Mouse (Mus musculus) lung, adult 2 months (tissue): ENCODE measurements around the gene Rrp1b. TPM values are rescaled to one million over a fixed set of nuclear protein-coding genes. Genes with fewer than 3 reads are reported as not detected.
"Not testable (repeated sequence)": the region's sequence is repeated elsewhere in the genome, so short reads cannot be mapped to it uniquely, and the experiment has no call there.

Experiments used
- DNase-seq: peaks from one replicate; pipeline ENCODE4 v3.0.0; 2022
- H3K4me1 ChIP-seq: fragments of 200-500 bp; 2 replicates; pipeline ENCODE4 v1.6.1; 2011; ENCODE audit warnings: low read length; ENCODE audit not compliant: control insufficient read depth, insufficient read depth
- H3K4me3 ChIP-seq: fragments of 200-500 bp; replicated peaks from 2 replicates; pipeline ENCODE3; 2011; ENCODE audit warnings: low read depth, mild to moderate bottlenecking, control low read depth, low read length; ENCODE audit errors: extremely low read depth
- CTCF ChIP-seq: fragments of 200-500 bp; IDR thresholded peaks from 2 replicates; pipeline ENCODE4 v1.5.1; 2011; ENCODE audit warnings: mild to moderate bottlenecking, low read length, control low read depth; ENCODE audit not compliant: insufficient read depth
- POLR2A ChIP-seq: fragments of 200-500 bp; IDR thresholded peaks from 2 replicates; pipeline ENCODE4 v1.6.1; 2011; ENCODE audit warnings: low read depth, mild to moderate bottlenecking, control low read depth, low read length, borderline replicate concordance; ENCODE audit errors: extremely low read depth
- WGBS: fragments of 180-500 bp; shearing (Covaris S2); methylation state at CpG from one replicate; pipeline ENCODE4 v1.1.7; 2018; 5-methylcytosine and 5-hydroxymethylcytosine counted together
- polyA plus RNA-seq: library from polyadenylated mRNA; depleted of rRNA; stranded (reverse); fragments of >200 nt; gene quantifications from 2 replicates; pipeline ENCODE4 v1.2.3, GENCODE M21; 2012

Gene Rrp1b
- polyA plus RNA-seq, 1 experiment = 10.0 TPM

DNA sequence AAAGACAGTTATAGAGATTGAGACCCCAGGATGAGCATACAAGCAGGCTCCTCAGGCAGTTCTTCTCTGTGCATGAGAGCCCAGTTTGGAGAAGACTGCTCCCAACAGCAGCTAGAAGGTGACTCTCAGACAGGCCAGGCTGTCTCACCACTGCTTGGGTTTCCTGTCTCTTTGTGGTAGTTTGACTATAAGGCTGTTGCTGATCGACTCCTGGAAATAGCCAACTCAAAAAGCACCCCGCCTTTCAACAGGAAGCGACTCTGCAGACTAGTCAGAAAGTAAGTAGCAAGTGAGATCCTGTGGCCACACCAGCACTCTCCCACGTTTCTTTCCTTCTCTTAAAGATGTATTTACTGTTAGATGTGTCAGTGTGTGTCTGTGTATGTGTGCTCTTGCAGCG, 17.8 kb downstream of the Rrp1b start:
- WGBS = 53% methylated on average over 5 of the region's 5 CpGs
- no peak for TF ChIP-seq CTCF
- no peak for TF ChIP-seq POLR2A
- Histone ChIP-seq H3K4me3 (no peak overlapping the region), H3K4me1 (peaks cover 5% of the 10 kb centered on the region; the same call in 1 of the 2 replicates)
- DNase-seq = no peak

DNA sequence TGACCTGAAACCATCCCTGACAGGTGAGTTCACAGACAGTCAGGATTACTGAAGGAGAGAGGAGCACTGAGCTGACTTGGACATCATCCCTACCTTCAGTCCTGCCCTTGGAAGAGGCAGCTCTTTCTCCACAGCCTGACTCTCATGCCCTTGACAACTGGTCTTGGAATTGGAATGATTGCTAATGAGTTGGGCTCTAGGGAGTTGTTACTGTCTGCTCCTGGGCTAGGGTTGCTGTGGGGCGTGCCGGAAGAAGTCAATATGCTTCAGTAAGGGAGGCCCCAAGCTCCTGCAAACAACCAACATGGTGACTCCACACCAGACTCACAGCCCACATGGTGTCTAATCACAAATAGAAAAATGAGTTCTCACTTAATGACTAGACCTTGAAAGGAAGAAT, 21.9 kb downstream of the Rrp1b start:
- no peak overlapping the region for H3K4me3 ChIP-seq
- no peak for DNase-seq
- 98% methylated on average over 2 of the region's 2 CpGs for WGBS
- no peaks in the 10 kb centered on the region for H3K4me1 ChIP-seq
- TF ChIP-seq CTCF (no peak), POLR2A (no peak)

DNA sequence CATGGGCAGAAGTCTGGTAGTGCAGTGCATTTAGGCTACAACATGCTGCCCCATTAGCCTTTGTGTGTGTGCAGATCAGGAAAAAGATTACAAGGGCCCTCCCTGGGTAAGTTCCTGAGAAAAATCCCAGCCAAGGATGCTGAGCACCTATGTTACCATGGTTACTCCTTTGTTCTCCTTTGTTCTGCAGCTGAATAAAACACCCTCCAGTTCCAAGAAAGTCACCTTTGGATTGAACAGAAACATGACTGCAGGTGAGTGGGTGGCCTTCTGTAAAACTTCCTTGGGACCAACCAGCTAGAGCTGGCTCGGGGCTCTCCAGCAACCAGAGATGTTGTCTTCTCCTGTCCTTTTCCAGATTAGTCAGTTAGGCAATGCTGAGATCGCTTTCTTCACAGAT, 23.2 kb downstream of the Rrp1b start:
- DNase-seq = no peak
- no peak overlapping the region for H3K4me3 ChIP-seq
- WGBS = 94% methylated on average over 2 of the region's 2 CpGs
- no peak for TF ChIP-seq POLR2A
- TF ChIP-seq CTCF = no peak
- no peaks in the 10 kb centered on the region for H3K4me1 ChIP-seq

DNA sequence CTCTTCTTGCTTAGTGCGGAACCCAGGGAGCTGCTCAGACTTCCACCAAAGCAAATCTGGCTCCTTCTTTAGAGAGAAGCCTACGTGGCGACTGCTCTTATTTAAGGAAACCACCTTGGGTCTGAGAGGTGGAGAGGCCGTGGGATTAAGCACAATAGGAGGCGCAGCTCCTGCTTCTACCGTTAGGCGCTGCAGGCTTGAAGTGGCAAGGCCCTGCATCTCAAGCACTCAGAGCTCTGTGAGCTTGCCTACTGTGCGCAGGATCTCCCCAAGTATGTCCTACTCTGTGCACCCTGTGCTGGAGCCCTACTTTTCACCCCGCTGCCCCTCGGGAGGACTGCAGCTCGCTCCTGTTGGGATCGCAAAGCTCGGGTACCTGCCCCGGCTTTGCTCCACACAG, 25.3 kb downstream of the Rrp1b start:
- no peak overlapping the region for H3K4me3 ChIP-seq
- DNase-seq = no peak
- TF ChIP-seq CTCF (no peak), POLR2A (no peak)
- no peaks in the 10 kb centered on the region for H3K4me1 ChIP-seq
- WGBS = 96% methylated on average over 14 of the region's 14 CpGs

DNA sequence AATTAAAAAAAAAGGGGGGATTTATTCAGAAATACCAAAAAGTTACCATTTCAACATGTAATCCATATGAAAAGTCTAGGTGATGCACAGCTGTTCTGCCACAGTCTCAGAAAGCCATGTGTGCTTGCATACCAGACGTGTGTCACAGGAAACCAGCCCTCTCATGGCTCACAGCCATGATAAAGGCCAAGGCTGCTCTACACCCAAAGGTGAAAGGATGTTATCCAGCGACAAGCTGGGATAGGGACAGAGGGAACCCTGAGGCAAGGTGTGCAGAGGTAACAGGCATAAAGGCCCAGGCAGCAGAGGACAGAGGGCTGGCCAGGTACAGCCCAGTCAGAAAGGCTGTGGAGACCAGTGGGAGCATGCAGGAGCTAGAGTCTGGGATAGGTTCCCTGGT, 27.8 kb downstream of the Rrp1b start:
- WGBS = 68% methylated on average over 2 of the region's 2 CpGs
- DNase-seq = no peak
- Histone ChIP-seq H3K4me3 (no peak overlapping the region), H3K4me1 (no peaks in the 10 kb centered on the region)
- no peak for TF ChIP-seq CTCF

DNA sequence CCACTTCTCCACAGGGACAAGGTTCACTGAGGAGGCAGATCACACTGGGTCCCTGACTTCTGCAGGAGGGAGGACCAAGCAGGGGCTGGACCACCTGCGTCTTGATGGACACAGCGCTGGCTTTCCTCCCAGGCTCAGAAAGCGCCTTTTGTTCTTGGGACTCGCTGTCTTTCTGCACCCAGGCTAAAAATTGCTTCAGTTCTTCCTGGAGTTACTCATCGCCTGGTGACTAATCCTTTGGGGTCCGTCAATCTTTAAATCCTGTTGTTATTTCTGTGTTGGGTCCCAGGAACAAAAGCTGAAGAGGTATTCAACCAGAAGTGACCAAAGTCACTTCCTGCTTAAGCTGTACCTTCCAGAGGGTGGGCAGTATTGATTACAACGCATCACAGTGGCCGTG, 28.9 kb downstream of the Rrp1b start:
- not testable (repeated sequence) for DNase-seq, H3K4me3 ChIP-seq, H3K4me1 ChIP-seq
- 67% methylated on average over 8 of the region's 8 CpGs for WGBS

DNA sequence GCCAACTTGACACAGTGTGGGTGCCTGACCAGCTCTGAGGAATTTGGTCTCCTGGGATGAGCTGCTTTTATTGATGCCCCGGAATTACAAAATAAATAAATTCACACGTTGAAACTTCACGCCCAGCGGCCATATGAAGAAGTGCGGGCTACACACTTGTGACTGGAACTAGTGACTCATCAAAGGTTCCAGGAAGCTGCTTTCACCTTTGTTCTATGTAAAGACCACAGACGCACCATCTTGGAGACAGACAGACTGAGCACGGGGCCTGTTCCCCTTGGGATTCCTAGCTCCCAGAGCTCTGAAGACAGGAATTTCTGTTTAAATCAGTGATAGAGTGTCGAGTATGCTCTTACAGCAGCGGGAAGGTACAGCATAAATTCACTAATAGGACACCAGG, 31.6 kb downstream of the Rrp1b start:
- WGBS = 54% methylated on average over 9 of the region's 9 CpGs
- H3K4me1 ChIP-seq = no peaks in the 10 kb centered on the region
- no peak for TF ChIP-seq POLR2A
- TF ChIP-seq CTCF = no peak
- DNase-seq = no peak
- H3K4me3 ChIP-seq = no peak overlapping the region

DNA sequence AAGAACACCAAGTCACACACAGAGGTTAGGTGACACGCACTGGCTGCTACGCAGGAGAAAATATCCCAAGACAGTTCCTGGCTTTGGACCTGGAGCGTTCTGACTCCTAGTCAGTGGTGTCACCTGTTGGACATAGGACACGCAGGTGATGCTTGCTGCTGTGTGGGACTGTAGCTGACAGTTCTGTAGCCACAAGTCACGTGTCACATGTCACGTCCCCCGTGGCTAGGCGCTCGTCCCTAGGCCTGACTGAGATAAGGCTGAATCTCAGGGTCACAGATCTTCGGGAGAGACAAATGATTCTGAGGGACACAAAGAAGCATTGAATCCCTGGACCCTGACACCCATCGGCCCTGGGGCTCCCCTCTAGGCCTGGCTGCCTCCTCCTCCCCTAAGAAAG, 32.5 kb downstream of the Rrp1b start:
- 83% methylated on average over 11 of the region's 11 CpGs for WGBS
- Histone ChIP-seq H3K4me1 (no peaks in the 10 kb centered on the region), H3K4me3 (no peak overlapping the region)
- no peak for TF ChIP-seq POLR2A
- TF ChIP-seq CTCF = no peak
- DNase-seq = no peak

DNA sequence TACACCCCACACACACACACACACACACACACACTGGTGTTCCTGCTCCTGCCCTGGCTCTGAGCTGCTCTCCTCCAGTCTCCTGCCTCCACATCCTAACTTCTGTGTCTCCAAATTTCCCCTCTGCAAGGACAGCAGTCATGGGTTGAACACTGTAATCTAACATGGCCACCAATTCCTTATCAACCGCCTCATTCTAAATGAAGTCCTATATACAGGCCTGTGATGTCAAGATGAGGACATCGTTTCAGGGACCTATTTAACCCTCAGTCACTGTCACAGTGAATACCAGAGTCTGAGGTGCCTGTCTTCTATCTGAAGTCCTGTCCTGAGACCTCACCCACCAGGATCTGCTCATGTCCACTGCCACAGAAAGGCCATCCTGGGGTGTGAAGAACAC, 32.9 kb downstream of the Rrp1b start:
- H3K4me3 ChIP-seq = no peak overlapping the region
- no peaks in the 10 kb centered on the region for H3K4me1 ChIP-seq
- TF ChIP-seq CTCF (no peak), POLR2A (no peak)
- WGBS = 83% methylated on average over 2 of the region's 2 CpGs
- DNase-seq = no peak

DNA sequence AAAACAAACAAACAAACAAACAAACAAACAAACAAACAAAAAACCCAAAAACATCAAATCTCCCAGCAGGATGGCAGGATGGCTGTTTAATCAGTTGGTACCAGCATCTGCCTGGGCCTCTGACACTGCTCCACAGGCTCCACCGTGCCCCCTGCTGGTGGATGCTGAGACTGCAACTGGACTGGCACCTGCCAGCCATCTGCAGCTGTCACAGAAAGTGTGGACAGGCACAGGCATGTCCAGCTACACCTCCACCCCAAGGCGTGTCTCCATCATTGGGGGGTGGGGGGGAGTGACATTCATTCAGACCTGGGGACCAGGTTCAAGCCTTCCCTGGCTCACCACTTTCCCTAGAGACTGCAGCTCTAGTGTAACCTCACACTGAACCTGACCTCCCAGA, 37.5 kb downstream of the Rrp1b start:
- peak; percentile 91 for DNase-seq
- Histone ChIP-seq H3K4me1 (no peaks in the 10 kb centered on the region), H3K4me3 (no peak overlapping the region)
- WGBS = 0% methylated on average over 2 of the region's 2 CpGs
- TF ChIP-seq POLR2A = no peak
- TF ChIP-seq CTCF = peak; percentile 94

DNA sequence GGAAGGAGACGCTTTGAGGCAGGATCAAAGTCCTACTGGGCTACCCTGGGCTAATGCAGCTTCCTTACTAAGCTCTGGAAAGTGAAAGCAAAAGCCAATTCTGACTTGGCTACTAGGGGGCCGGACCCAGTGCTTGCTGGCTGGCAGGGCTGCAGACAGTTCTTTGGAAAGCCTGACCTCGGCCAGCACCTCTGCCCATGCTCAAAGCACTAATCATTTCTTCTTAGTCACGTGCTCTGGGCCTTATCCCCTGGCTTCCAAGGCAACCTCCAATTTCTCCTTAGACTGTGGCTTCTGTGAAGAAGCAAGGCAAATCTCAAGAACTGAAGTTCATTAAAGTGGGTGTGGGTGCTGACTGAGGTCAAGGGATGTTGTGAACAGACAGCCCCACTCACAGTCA, 38.8 kb downstream of the Rrp1b start:
- H3K4me3 ChIP-seq = no peak overlapping the region
- no peak for DNase-seq
- no peaks in the 10 kb centered on the region for H3K4me1 ChIP-seq
- TF ChIP-seq POLR2A (no peak), CTCF (no peak)
- 56% methylated on average over 4 of the region's 4 CpGs for WGBS
